Mouse (Mus musculus): ENCODE results near the gene Mms19. TPM values are rescaled to one million over a fixed set of nuclear protein-coding genes. Genes with fewer than 3 reads are reported as not detected.
"Not testable (repeated sequence)": the region's sequence is repeated elsewhere in the genome, so short reads cannot be mapped to it uniquely, and the experiment has no call there.

Gene Mms19
- polyA plus RNA-seq, 1 experiment from 2014 or later, result 17.2 TPM

- no peak overlapping the region for H3K9ac ChIP-seq
- no peak for ATAC-seq (ENCODE audit: extremely low read depth, insufficient number of reproducible peaks, low FRiP score, low TSS enrichment)
- H3K9me3 ChIP-seq, result no peaks in the 10 kb centered on the region
- 68% methylated on average over 5 of the region's 5 CpGs for WGBS
- peaks cover 79% of the 10 kb centered on the region for H3K36me3 ChIP-seq
- H3K4me2 ChIP-seq, result no peak overlapping the region
- H3K27ac ChIP-seq (replicated peaks), result no peak overlapping the region
- H3K4me3 ChIP-seq, result no peak overlapping the region
- no peaks in the 10 kb centered on the region for H3K27me3 ChIP-seq (replicated peaks)
- H3K4me1 ChIP-seq, result no peaks in the 10 kb centered on the region
These were observed 60.4 kb downstream of the Mms19 start for GRCm38 (mm10) chr19:41920412-41921067.

- Histone ChIP-seq H3K9me3 (no peaks in the 10 kb centered on the region), H3K27me3 (replicated peaks) (no peaks in the 10 kb centered on the region), H3K4me3 (no peak overlapping the region), H3K36me3 (peaks cover 82% of the 10 kb centered on the region), H3K4me1 (peaks cover 9% of the 10 kb centered on the region), H3K4me2 (no peak overlapping the region), H3K9ac (no peak overlapping the region), H3K27ac (replicated peaks) (no peak overlapping the region)
- no peak for ATAC-seq (ENCODE audit: extremely low read depth, insufficient number of reproducible peaks, low FRiP score, low TSS enrichment)
- WGBS, result 68% methylated on average over 4 of the region's 4 CpGs
These were observed 61.5 kb downstream of the Mms19 start for GRCm38 (mm10) chr19:41919471-41919870.

GRCm38 (mm10) chr19:41916853-41917252 is 64.1 kb downstream of the Mms19 start:
- no peaks in the 10 kb centered on the region for H3K27me3 ChIP-seq (replicated peaks)

GRCm38 (mm10) chr19:41915294-41915693 is 65.7 kb downstream of the Mms19 start:
- no peaks in the 10 kb centered on the region for H3K27me3 ChIP-seq (replicated peaks)
- H3K4me2 ChIP-seq, result peak overlapping the region; percentile 90
- H3K9ac ChIP-seq, result peak overlapping the region; percentile 100
- WGBS, result 78% methylated on average over 3 of the region's 3 CpGs
- peak overlapping the region; percentile 97 for H3K4me3 ChIP-seq
- no peaks in the 10 kb centered on the region for H3K9me3 ChIP-seq
- peaks cover 27% of the 10 kb centered on the region for H3K4me1 ChIP-seq
- H3K36me3 ChIP-seq, result peaks cover 59% of the 10 kb centered on the region
- H3K27ac ChIP-seq (replicated peaks), result no peak overlapping the region
- ATAC-seq (ENCODE audit: extremely low read depth, insufficient number of reproducible peaks, low FRiP score, low TSS enrichment), result no peak

More at GRCm38 (mm10) chr19:41916853-41917252, 64.1 kb downstream of the Mms19 start:
- no peak for ATAC-seq (ENCODE audit: extremely low read depth, insufficient number of reproducible peaks, low FRiP score, low TSS enrichment)
- Histone ChIP-seq H3K9me3 (no peaks in the 10 kb centered on the region), H3K4me2 (no peak overlapping the region), H3K27ac (replicated peaks) (no peak overlapping the region), H3K36me3 (peaks cover 74% of the 10 kb centered on the region), H3K9ac (no peak overlapping the region), H3K4me1 (peaks cover 27% of the 10 kb centered on the region), H3K4me3 (no peak overlapping the region)
- 76% methylated on average over 4 of the region's 4 CpGs for WGBS

- Histone ChIP-seq H3K9ac (peak overlapping the region; percentile 100), H3K4me3 (peak overlapping the region; percentile 97), H3K36me3 (peaks cover 52% of the 10 kb centered on the region), H3K4me1 (peaks cover 27% of the 10 kb centered on the region), H3K4me2 (peak overlapping the region; percentile 90)
- H3K9me3 ChIP-seq; H3K27ac ChIP-seq (replicated peaks); ATAC-seq (ENCODE audit: extremely low read depth, insufficient number of reproducible peaks, low FRiP score, low TSS enrichment); H3K27me3 ChIP-seq (replicated peaks): not testable (repeated sequence)
These were observed 66.4 kb downstream of the Mms19 start for GRCm38 (mm10) chr19:41914592-41914882.

- Histone ChIP-seq H3K9ac (peak overlapping the region; percentile 100), H3K27me3 (replicated peaks) (no peaks in the 10 kb centered on the region), H3K36me3 (peaks cover 47% of the 10 kb centered on the region), H3K4me2 (peak overlapping the region; percentile 90), H3K4me1 (peaks cover 27% of the 10 kb centered on the region), H3K4me3 (peak overlapping the region; percentile 97), H3K9me3 (no peaks in the 10 kb centered on the region), H3K27ac (replicated peaks) (peak overlapping the region; percentile 97)
- WGBS, result 36% methylated on average over 6 of the region's 6 CpGs
- ATAC-seq (ENCODE audit: extremely low read depth, insufficient number of reproducible peaks, low FRiP score, low TSS enrichment), result no peak
These were observed 67.0 kb downstream of the Mms19 start for GRCm38 (mm10) chr19:41913774-41914591.

GRCm38 (mm10) chr19:41912121-41913080 is 68.6 kb downstream of the Mms19 start:
- Histone ChIP-seq H3K9me3 (no peaks in the 10 kb centered on the region), H3K27me3 (replicated peaks) (no peaks in the 10 kb centered on the region), H3K36me3 (peaks cover 40% of the 10 kb centered on the region), H3K4me2 (peak overlapping the region; percentile 90), H3K27ac (replicated peaks) (peak overlapping the region; percentile 97), H3K9ac (peak overlapping the region; percentile 100), H3K4me3 (peak overlapping the region; percentile 97), H3K4me1 (peaks cover 33% of the 10 kb centered on the region)
- ATAC-seq (ENCODE audit: extremely low read depth, insufficient number of reproducible peaks, low FRiP score, low TSS enrichment), result peak; percentile 29; the same call in 1 of the 2 replicates
- under 1% methylated on average over 48 of the region's 53 CpGs for WGBS

- peaks cover 30% of the 10 kb centered on the region for H3K36me3 ChIP-seq
- peak within 1 kb of the TSS; percentile 100 for H3K9ac ChIP-seq
- H3K9me3 ChIP-seq, result no peaks in the 10 kb centered on the region
- H3K27me3 ChIP-seq (replicated peaks), result no peaks in the 10 kb centered on the region
- H3K27ac ChIP-seq (replicated peaks), result peak within 1 kb of the TSS; percentile 97
- peak; percentile 89 for ATAC-seq (ENCODE audit: extremely low read depth, insufficient number of reproducible peaks, low FRiP score, low TSS enrichment)
- peak within 1 kb of the TSS; percentile 90 for H3K4me2 ChIP-seq
- peaks cover 43% of the 10 kb centered on the region for H3K4me1 ChIP-seq
- peak within 1 kb of the TSS; percentile 97 for H3K4me3 ChIP-seq
- 5% methylated on average over 54 of the region's 54 CpGs for WGBS
These were observed 69.5 kb downstream of the Mms19 start, which contains the start of gene Pgam1 for GRCm38 (mm10) chr19:41911178-41912073. Gene Pgam1, plus strand, starts transcription at chr19:41911923.

- no peak for ATAC-seq (ENCODE audit: extremely low read depth, insufficient number of reproducible peaks, low FRiP score, low TSS enrichment)
- Histone ChIP-seq H3K4me1 (peaks cover 47% of the 10 kb centered on the region), H3K4me2 (no peak overlapping the region), H3K9ac (no peak overlapping the region), H3K27ac (replicated peaks) (no peak overlapping the region), H3K9me3 (no peaks in the 10 kb centered on the region), H3K27me3 (replicated peaks) (no peaks in the 10 kb centered on the region), H3K36me3 (peaks cover 21% of the 10 kb centered on the region), H3K4me3 (no peak overlapping the region)
- 73% methylated on average over 2 of the region's 2 CpGs for WGBS
These were observed 70.6 kb downstream of the Mms19 start for GRCm38 (mm10) chr19:41910396-41910795.

- WGBS, result 86% methylated on average over 3 of the region's 3 CpGs
- Histone ChIP-seq H3K9ac (no peak overlapping the region), H3K4me1 (peaks cover 31% of the 10 kb centered on the region), H3K9me3 (no peaks in the 10 kb centered on the region), H3K4me3 (no peak overlapping the region), H3K27ac (replicated peaks) (no peak overlapping the region), H3K36me3 (0 out of 2 replicates have a peak, but pooled peaks cover 5% of the 10 kb centered on the region), H3K4me2 (no peak overlapping the region), H3K27me3 (replicated peaks) (no peaks in the 10 kb centered on the region)
- no peak for ATAC-seq (ENCODE audit: extremely low read depth, insufficient number of reproducible peaks, low FRiP score, low TSS enrichment)
These were observed 72.2 kb downstream of the Mms19 start for GRCm38 (mm10) chr19:41908736-41909135.
